Mouse (Mus musculus) left cerebral cortex, adult 8-10 months (tissue): Measurements from ENCODE around the gene Mapkapk2. TPM values are rescaled to one million over a fixed set of nuclear protein-coding genes. Genes with fewer than 3 reads are reported as not detected.
"Not testable (repeated sequence)": the region's sequence is repeated elsewhere in the genome, so short reads cannot be mapped to it uniquely, and the experiment has no call there.

Experiments used
- DNase-seq, 2 experiments: peaks; one replicate each; pipeline ENCODE4 v3.0.0; 2022; ENCODE audit warnings: low spot score in 2 of 2
- total RNA-seq, 4 experiments: library from RNA; stranded (reverse); gene quantifications; 2 replicates each; pipeline ENCODE4 v1.2.4; 2022

Gene Mapkapk2
- 10 to 100 TPM; 28.3 to 33.7 (median 31.7) TPM for total RNA-seq

GRCm38 (mm10) chr1:131097700-131098094 is at the start of gene Mapkapk2:
Gene Mapkapk2 (minus strand): TSS chr1:131097826.
- DNase-seq = peak; percentile 65 to 81

GRCm38 (mm10) chr1:131146181-131146614 is 48.6 kb upstream of the Mapkapk2 start:
- no peak for DNase-seq

GRCm38 (mm10) chr1:131145222-131145621 is 47.6 kb upstream of the Mapkapk2 start:
- not testable (repeated sequence) for DNase-seq

GRCm38 (mm10) chr1:131142472-131142871 is 44.8 kb upstream of the Mapkapk2 start:
- DNase-seq = no peak

GRCm38 (mm10) chr1:131141449-131141848 is 43.8 kb upstream of the Mapkapk2 start:
- DNase-seq = no peak

- no peak for DNase-seq
Measured at GRCm38 (mm10) chr1:131139102-131140095, 41.8 kb upstream of the Mapkapk2 start.

- peak; percentile 82 to 88 for DNase-seq
Measured at GRCm38 (mm10) chr1:131138191-131139016, 40.8 kb upstream of the Mapkapk2 start, which contains the start of gene Dyrk3. Gene Dyrk3 (minus strand): TSS chr1:131138340.

GRCm38 (mm10) chr1:131137717-131138118 is 40.1 kb upstream of the Mapkapk2 start:
- no peak for DNase-seq

- DNase-seq = no peak
Measured at GRCm38 (mm10) chr1:131137111-131137510, 39.5 kb upstream of the Mapkapk2 start.

GRCm38 (mm10) chr1:131135960-131136629 is 38.5 kb upstream of the Mapkapk2 start:
- DNase-seq = no peak

- no peak for DNase-seq
Measured at GRCm38 (mm10) chr1:131134942-131135522, 37.4 kb upstream of the Mapkapk2 start.

GRCm38 (mm10) chr1:131134231-131134630 is 36.6 kb upstream of the Mapkapk2 start:
- no peak for DNase-seq

- DNase-seq = peak in 1 of 2 experiments; percentile 76
Measured at GRCm38 (mm10) chr1:131125987-131126744, 28.5 kb upstream of the Mapkapk2 start.

- no peak for DNase-seq
Measured at GRCm38 (mm10) chr1:131123522-131124265, 26.1 kb upstream of the Mapkapk2 start.

GRCm38 (mm10) chr1:131121987-131122386 is 24.4 kb upstream of the Mapkapk2 start:
- DNase-seq = no peak

GRCm38 (mm10) chr1:131119026-131119425 is 21.4 kb upstream of the Mapkapk2 start:
- DNase-seq = no peak

- peak in 1 of 2 experiments; percentile 48 for DNase-seq
Measured at GRCm38 (mm10) chr1:131118530-131118929, 20.9 kb upstream of the Mapkapk2 start.

GRCm38 (mm10) chr1:131116430-131117011 is 18.9 kb upstream of the Mapkapk2 start:
- DNase-seq = peak; percentile 53 to 84

GRCm38 (mm10) chr1:131115932-131116331 is 18.3 kb upstream of the Mapkapk2 start:
- no peak for DNase-seq
